Mouse (Mus musculus): ENCODE measurements around the gene Vmn2r44.
"Not testable (repeated sequence)": the region's sequence is repeated elsewhere in the genome, so short reads cannot be mapped to it uniquely, and the experiment has no call there.

Vmn2r44 gene

GRCm38 (mm10) chr7:8383233-8383632 is at the start of gene Vmn2r44:
Vmn2r44 (minus strand) TSS chr7:8383333.
- DNase-seq, result not testable (repeated sequence)

- not testable (repeated sequence) for DNase-seq
These were observed 25.3 kb downstream of the Vmn2r44 start for GRCm38 (mm10) chr7:8357879-8358278.
